Mouse (Mus musculus) left cerebral cortex, postnatal 25 days (tissue): ENCODE results near the gene Ly6f. TPM values are rescaled to one million over a fixed set of nuclear protein-coding genes. Genes with fewer than 3 reads are reported as not detected.
"Not testable (repeated sequence)": the region's sequence is repeated elsewhere in the genome, so short reads cannot be mapped to it uniquely, and the experiment has no call there.

ENCODE experiments used
- DNase-seq, 2 experiments: peaks; one replicate each; pipeline ENCODE4 v3.0.0; 2022; ENCODE audit warnings: low spot score in 2 of 2, mixed read lengths in 1 of 2
- intact Hi-C: fragments of 180-260 bp; cut with DNase I; formaldehyde crosslinking; loops from one replicate; pipeline ENCODE4 v1.15.1; 2025
- total RNA-seq, 2 experiments: library from RNA; stranded (reverse); gene quantifications; 2 replicates each; pipeline ENCODE4 v1.2.3; 2021

Gene Ly6f
- total RNA-seq: not detected

GRCm38 (mm10) chr15:75268121-75268520 is at the start of gene Ly6f:
Gene Ly6f (plus strand): TSS chr15:75268421.
- DNase-seq: no peak
- intact Hi-C loops: no loop called here

GRCm38 (mm10) chr15:75221942-75222341 is 46.3 kb upstream of the Ly6f start:
- no peak for DNase-seq

GRCm38 (mm10) chr15:75237736-75238288 is 30.4 kb upstream of the Ly6f start:
- intact Hi-C loops: no loop called here
- DNase-seq: no peak

More at GRCm38 (mm10) chr15:75221942-75222341, 46.3 kb upstream of the Ly6f start:
- intact Hi-C loops: no loop called here

GRCm38 (mm10) chr15:75240558-75240957 is 27.7 kb upstream of the Ly6f start:
- intact Hi-C loops: no loop called here
- DNase-seq: no peak

- no peak for DNase-seq
- intact Hi-C loops: no loop called here
Measured at GRCm38 (mm10) chr15:75242756-75243640, 25.2 kb upstream of the Ly6f start.

GRCm38 (mm10) chr15:75254671-75255070 is 13.6 kb upstream of the Ly6f start:
- no peak for DNase-seq
- intact Hi-C loops: no loop called here

GRCm38 (mm10) chr15:75265863-75266262 is 2.4 kb upstream of the Ly6f start:
- no peak for DNase-seq
- intact Hi-C loops: no loop called here

GRCm38 (mm10) chr15:75266626-75267025 is 1.6 kb upstream of the Ly6f start:
- DNase-seq: no peak
- intact Hi-C loops: no loop called here

GRCm38 (mm10) chr15:75268916-75269829 is 952 bp downstream of the Ly6f start:
- DNase-seq: no peak
- intact Hi-C loops: no loop called here

GRCm38 (mm10) chr15:75270169-75270568 is 1.9 kb downstream of the Ly6f start:
- intact Hi-C loops: no loop called here
- no peak for DNase-seq

- intact Hi-C loops: no loop called here
- no peak for DNase-seq
Measured at GRCm38 (mm10) chr15:75270691-75271362, 2.6 kb downstream of the Ly6f start.

GRCm38 (mm10) chr15:75271426-75271825 is 3.2 kb downstream of the Ly6f start:
- intact Hi-C loops: no loop called here

GRCm38 (mm10) chr15:75271891-75272290 is 3.7 kb downstream of the Ly6f start:
- intact Hi-C loops: no loop called here
- no peak for DNase-seq

More at GRCm38 (mm10) chr15:75271426-75271825, 3.2 kb downstream of the Ly6f start:
- DNase-seq: no peak

- intact Hi-C loops, DNase-seq: not testable (repeated sequence)
Measured at GRCm38 (mm10) chr15:75281991-75282390, 13.8 kb downstream of the Ly6f start.

- DNase-seq, intact Hi-C loops: not testable (repeated sequence)
Measured at GRCm38 (mm10) chr15:75286512-75286911, 18.3 kb downstream of the Ly6f start.

GRCm38 (mm10) chr15:75292377-75292776 is 24.2 kb downstream of the Ly6f start:
- intact Hi-C loops: no loop called here

GRCm38 (mm10) chr15:75293873-75294385 is 25.7 kb downstream of the Ly6f start:
- intact Hi-C loops: no loop called here
- DNase-seq: no peak

More at GRCm38 (mm10) chr15:75292377-75292776, 24.2 kb downstream of the Ly6f start:
- DNase-seq: no peak

GRCm38 (mm10) chr15:75306101-75306500 is 37.9 kb downstream of the Ly6f start:
- DNase-seq: no peak
- intact Hi-C loops: no loop called here

GRCm38 (mm10) chr15:75309186-75309585 is 41.0 kb downstream of the Ly6f start:
- intact Hi-C loops: no loop called here
- no peak for DNase-seq
